Mouse (Mus musculus): ENCODE results near the gene Pdcd2.
"Not testable (repeated sequence)": the region's sequence is repeated elsewhere in the genome, so short reads cannot be mapped to it uniquely, and the experiment has no call there.

Gene Pdcd2

DNA sequence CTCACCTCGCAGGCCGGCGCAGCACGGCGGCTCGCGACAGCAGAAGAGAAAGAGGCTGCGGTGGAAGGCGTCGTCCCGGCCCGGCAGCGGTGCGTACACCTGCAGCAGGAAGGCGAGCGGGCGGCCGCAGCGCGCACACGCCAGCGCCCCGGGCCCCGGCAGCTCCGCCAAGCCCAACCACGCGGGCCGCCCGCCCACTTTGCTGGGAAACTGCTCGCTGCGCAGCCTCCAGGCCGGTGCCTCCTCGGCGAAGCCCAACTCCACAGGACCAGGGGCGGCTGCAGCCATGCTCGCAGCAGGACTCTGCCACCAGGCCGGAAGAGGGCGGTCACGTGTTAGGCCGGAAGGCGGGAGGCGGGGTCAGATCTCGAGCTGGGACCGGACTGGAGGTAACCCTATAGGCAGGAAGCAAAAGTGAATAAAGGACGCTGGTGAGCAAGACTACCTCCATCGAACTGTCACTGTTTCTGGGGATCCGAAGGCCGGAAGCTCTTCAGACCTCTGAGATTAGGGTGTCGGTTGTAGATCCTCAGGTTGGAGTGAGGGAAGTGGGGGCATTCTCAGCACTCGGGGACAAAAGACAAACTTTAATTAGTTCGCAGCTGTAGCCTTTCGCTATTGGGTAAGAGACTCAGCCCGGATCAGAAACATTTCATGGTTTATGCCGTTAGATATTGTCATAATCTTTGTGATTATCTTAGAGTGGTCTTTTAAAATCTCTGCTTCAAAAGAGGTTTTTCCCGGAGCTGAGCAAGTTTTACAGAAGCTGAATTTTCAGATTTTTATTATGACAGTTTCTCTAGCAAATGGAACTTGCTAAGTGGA, at the start of gene Pdcd2:
Gene Pdcd2, minus strand, starts transcription at position 316 of the 825 bp plus-strand sequence.
- peak; percentile 97 for DNase-seq

DNA sequence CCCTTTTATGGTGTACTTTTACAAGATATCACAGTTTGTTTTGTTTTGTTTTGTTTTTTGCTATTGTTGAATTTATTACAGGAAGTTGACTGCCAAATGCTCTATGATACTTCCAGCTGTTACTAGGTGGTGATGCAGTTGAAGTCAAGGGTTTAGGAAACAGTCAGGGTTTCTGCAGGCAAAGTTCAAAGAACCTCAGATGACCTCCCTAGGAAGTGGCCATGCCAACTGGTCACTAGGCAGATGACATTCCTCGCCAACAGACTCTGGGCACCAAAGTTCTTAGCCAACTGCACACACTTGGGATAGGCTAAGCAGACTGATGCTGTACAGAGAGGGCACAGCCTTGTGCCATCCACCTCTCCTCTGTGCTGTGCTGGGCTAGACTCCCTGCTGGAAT, 48.0 kb upstream of the Pdcd2 start:
- no peak for DNase-seq

DNA sequence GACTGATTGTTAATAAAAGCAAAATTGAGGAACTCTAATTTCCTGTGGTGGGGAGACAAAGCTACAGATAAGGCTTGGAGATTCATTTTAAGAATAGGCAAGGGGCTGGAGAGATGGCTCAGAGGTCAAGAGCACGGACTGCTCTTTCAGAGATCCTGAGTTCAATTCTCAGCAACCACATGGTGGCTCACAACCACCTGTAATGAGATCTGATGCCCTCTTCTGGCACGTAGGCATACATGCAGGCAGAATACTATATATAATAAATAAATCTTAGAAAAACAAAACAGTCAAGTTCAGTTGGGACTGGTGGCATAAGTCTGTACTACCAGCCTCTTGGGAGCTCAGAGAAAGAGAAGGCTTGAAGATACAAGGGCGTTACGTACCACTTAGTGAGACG, 39.8 kb upstream of the Pdcd2 start:
- no peak for DNase-seq

DNA sequence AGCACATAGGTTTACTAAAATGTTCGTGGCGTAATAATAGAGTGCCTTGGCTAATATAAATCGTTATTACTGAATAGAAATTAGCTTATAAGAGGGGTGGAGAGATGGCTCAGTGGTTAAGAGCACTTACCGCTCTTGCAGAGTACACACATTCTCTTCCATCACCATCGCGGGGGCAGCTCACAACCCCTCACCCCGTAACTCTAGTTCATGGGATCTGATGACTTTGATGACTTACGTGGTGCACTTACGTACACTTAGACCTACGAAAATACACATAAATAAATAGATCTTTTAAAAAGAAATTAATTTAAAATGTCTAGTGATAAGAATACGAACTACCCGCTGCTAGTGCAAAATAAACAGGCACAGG, 37.8 kb upstream of the Pdcd2 start:
- DNase-seq, result peak; percentile 8

DNA sequence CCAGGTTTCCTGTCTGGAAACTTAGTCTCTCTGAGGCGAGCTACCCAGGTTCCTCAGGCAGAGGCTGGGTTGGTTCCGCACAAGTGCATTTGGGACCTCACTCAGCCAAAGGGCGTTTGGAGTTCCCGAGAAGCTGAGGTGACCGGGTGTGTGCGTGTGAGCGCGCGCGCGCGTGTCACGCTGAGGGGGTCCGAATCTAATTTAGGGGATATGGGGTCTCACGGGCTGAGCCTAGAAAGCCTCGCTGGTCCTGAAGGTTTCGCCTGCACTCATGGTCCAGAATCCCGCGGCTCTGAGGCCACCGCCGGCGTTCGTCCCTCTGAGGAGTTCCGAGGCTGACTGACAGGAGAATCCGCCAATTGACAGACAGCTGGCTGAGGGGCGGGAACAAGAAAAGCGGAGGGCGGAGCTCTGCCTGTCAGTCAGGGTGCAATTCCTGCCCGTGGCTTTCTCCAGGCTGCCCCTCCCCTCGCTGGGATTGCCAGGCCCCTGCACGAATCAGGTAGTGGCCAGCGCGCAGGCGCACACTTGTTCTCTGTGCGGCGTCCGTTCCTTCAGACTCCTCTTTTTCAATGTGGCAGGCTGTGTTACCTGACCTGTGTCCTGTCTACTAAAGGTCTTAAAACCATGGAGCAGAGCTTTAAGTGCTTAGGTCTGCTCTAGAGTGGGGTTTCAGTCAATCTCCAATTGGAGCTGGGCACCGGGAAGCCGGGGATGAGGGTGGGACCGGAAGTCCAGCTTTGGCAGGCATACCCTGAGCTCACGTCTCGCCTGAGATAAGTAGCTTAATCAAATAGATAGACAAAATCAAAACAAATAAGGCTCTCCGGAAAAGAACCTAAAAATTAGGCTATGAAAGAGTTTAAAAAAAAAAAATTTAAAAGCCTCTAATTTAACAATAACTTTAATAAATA, 37.2 kb upstream of the Pdcd2 start, which contains the start of gene Prdm9:
Gene Prdm9, minus strand, starts transcription at position 341 of the 914 bp plus-strand sequence.
- peak; percentile 97 for DNase-seq

DNA sequence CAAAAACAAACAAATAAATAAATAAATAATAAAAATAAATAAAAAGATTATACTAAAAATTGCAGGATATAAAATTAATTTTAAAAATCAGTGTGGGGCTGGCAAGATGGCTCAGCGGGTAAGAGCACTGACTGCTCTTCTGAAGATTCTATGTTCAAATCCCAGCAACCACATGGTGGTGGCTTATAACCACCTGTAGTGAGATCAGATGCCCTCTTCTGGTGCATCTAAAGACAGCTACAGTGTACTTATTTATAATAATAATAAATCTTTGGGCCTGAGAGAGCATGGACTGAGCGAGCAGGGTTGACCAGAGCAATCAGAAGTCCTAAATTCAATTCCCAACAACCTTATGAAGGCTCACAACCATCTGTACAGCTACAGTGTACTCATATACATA, 32.8 kb upstream of the Pdcd2 start:
- no peak for DNase-seq

DNA sequence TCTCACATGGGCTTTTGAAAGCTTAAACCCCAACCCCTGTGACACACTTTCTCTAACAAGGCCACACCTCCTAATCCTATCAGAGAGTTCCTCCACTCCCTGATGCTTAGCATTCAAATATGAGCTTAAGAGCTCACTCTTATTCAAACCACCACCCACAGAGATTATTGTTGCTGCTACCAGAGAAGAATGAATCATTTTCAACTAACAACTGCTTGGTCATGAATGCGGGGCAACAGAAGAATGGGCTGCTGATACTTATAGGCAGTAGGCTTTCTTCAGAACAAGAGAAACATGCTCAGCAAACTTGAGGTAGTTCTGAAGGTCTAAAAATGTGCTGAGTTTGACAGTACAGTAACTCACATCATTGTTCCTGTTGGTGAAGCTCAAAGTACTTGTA, 22.6 kb upstream of the Pdcd2 start:
- DNase-seq, result no peak

DNA sequence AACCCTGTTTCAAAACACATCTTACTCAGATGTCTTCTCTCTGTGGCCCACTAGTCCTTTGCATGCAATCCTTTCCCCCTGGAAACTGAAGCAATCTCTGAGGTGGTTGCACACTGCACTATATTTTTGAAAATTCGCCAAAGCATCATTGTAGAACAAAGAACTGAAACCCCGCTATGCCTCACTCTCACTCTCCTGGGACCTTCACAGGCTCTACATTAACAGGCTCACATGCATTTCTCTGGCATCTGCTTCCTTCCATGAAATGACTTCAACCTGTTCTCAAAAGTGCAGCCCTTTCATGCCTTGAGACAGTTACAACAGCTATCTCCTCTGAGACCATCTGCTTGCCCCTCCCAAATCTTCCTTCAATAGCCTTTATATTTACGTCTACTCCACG, 19.3 kb upstream of the Pdcd2 start:
- DNase-seq, result no peak

DNA sequence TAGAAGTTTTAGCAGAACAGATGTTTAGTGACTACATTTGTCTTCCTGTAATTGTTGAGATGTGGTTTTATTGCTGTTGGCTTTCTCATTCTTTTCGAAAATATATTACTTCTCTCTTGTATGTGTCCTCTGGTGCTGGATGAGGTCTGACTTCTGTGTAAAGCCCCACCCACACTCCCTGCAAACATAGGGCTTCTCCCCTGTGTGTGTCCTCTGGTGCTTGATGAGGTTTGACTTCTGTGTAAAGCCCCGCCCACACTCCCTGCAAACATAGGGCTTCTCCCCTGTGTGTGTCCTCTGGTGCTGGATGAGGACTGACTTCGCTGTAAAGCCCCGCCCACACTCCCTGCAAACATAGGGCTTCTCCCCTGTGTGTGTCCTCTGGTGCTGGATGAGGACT, 16.8 kb upstream of the Pdcd2 start:
- DNase-seq, result not testable (repeated sequence)

DNA sequence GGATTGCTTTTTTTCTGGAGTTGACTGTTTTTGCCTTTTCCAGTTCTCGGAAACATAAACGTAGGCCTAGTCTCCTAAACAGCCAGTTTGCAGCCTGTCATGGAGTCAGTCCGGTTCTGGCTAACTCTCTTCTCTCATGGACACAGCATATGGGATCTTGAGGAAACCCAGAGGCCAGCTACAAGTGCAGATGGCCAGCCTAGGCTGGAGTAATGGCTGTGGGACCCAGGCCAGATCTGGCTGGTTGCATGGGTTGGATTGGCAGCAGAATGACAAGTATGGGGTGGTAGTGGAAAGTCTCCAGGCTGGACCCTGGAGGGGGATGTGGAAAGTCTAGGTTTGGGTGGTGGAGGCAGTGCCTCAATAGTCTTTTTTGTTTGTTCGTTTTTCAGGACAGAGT, 13.2 kb upstream of the Pdcd2 start:
- no peak for DNase-seq

DNA sequence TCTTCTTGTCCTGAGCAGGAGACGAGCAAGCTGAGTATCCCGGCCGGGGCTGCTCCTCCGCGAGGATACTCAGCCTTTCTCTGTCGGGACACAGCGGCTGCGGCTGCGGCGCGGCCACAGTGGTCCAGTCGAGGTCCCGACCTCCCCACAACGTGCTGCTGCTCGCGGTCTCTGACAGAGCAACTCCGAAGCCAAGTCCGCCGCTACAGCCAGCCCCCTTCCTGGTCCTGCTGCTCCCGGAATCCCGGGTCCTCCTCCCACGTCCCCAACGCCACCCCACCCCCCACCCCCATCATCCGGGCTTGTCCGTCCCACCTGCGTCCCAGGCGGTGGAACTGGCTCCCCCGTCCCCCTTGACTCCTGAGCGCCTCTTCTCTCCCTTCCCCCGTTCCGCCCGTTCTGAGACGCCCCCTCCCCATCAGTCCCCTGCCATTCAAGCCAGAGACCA, 9.4 kb upstream of the Pdcd2 start:
- peak; percentile 67 for DNase-seq

DNA sequence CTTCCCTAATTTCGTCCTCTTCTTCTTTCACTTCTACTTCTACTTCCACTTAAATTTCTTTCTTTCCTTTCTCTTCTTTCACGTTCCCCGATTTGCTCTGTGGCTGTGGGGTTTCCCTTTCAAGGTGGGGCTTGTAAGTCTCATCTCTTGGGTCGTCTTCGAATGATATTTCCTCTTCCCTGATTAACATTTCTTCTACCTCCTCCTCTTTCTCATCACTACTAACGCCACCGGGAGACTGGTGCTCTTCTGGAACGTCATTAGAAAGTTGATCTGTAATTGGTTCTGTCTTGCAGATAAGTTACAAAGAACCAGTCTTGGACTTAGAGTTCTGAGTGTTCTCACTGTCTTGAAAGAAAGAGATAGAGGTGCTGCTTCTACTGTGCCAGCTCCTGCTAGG, 8.8 kb upstream of the Pdcd2 start:
- no peak for DNase-seq

DNA sequence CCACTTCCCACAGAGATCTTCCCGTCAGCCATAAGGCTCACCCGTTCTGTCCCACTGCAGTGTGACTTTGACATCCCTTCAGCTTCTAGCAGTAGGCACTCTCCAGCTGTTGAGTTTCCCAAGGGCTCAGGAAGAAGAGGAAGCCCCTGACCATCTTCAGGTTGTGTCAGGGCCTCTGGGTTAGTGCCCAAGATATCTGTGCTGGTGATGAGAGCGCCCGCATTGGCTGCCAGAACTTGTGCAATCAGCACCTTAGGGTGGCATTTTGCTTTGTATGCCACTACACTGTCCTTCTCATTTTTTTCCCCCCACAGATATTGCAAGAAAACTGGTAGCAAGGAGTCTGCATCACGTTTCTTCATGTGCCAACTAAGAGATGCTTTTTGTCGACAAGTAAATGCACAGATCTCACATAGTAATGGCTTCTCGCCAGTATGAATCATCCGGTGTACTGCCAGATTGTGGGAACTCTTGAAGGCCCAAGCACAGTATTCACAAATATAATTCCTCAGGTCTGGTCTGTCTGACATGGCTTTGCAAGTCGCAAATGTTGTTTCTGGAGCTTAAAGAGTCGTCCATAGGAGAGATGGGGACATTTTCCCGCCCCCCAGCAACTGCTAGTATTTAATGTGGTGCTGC, 8.2 kb upstream of the Pdcd2 start:
- no peak for DNase-seq

DNA sequence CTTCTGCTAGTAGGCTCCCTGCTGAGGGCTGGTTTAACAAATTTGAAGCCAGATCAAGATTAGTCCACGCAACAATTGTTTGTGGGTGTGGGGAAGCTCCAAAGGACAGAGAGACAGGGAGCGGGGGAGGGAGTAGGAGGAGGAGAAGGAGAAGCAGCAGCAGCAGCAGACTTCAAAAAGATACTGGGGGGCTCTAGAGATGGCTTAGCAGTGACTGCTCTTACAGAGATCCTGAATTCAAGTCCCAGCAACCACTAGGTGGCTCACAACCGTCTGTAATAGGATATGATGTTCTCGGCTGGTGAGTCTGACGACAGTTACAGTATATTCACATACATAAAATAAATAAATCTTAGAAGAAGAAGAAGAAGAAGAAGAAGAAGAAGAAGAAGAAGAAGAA, 3.0 kb upstream of the Pdcd2 start:
- peak; percentile 73 for DNase-seq

DNA sequence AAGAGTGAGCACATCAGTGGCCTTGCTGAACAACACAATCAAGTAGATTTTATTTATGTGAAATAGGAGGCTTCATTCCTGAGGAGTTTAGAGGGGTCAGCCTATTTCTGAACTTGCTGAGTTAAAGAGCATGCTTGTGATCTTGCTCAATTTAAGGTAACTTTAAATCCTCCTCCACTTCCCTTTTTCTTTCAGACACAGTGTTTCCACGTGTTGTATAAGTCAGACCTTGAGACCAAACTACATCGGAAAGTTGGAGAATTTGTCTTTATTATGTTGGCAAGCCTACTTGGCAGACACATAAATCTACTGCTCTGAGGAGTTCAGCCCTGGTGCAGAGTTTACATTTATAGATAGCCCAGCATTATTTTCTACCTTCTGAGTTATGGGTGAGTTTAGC, 1.8 kb upstream of the Pdcd2 start:
- DNase-seq, result no peak

DNA sequence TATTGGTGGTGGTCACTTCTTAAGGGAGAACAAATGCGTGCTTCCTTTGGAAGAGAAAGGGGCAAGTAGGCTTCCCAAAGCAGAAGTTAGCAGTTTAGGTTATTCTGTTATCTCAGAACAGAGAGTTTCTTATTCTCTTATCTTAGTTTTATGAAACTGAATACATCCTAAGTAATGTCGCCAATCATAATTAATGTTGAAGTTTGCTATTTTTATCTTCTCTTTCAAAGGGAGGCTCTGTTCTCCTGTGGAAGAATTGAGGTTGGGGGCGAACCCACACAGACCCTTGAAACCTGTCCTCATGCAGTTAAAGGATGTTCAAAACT, 673 bp upstream of the Pdcd2 start:
- no peak for DNase-seq

DNA sequence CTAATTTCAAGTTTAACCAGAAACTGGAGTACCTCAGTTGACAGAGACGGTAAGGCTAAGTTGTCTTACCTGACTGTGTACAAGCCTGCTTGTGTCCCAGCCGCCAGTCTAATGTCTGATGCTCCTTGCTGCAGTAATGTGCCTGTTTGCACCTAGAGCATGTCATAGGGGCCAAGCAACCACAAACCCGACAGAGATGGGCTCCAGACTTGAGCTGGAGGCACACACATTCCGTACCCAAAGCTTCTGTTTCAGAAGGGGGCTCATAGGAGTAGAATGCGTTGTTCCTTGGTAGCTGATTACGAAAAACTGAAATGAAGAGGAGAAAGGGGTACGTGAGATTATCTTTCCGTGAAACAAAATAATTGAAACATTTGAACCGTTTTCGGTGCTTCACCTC, 797 bp downstream of the Pdcd2 start:
- no peak for DNase-seq

DNA sequence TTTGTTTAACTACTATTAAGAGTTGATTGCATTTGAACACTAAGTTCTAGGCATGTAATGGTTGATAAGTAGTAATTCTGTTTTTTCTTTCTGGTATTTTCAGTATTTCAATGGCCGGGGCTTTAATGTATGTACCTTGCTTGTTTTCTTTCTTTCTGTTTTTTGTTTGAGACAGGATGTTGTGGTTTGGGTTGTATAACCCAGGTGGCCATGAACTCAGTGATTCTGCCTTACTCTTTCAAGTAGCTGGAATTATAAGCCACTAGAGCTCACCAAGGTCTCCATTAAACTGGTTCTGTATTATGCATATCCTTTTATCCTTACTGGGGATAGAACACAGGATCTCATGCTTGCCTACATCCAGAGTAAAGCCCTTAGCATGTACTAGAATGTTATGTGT, 8.3 kb downstream of the Pdcd2 start:
- no peak for DNase-seq

DNA sequence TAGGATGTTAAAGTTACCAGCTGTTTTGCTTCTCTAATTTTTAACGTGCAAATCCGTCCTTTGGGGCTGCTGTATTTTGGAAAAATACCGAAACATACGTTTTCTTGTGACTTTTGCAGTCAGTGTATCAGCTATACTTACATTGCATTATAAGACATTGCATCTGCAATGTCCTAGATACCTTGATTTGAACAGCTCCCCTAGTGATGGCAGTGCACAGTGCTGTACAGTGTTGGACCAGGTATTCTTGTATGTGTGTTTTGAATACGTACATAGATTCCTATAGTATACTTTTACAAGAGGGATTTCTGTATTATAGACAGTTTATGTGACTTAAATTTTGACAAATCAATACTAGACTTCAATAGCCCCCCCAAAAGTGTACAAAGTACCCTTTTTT, 8.9 kb downstream of the Pdcd2 start:
- DNase-seq, result no peak

DNA sequence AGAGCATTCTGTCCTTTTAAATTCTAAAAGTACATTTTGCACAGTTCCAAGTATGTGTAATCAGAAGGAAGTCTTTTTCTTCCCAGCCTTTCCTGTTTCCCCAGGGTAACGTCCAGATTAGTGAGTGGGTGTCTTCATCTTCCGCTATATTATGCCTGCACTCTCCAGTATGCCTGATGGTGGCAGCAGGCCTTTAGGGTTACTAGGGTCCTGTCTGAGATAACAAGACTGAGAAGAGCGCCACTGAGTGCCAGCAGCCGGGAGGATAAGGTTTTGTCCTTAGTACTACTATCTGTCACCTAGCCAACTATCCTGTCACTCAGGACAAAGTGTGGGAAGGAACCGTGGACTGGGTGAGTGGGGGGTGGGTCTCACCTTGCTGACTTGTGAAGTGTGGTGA, 9.3 kb downstream of the Pdcd2 start:
- DNase-seq, result no peak

DNA sequence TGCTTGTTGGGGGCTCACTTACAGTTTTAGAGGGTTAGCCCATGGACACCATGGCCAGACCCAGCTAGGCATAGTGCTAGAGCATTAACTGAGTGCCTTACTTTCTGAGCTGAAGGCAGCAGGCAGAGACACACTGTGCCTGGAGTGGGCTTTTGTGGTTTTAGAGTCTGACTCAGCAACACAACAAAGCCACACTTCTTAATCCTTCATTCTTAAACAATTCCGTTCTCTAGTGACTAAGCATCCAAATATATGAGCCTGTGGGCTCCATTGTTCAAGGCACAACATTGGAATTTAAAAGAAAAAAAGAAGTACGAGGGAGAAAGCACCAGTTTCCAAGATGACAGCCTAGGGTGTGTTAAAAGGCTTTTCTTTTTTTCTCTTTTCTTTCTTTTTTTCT, 16.4 kb downstream of the Pdcd2 start:
- no peak for DNase-seq

DNA sequence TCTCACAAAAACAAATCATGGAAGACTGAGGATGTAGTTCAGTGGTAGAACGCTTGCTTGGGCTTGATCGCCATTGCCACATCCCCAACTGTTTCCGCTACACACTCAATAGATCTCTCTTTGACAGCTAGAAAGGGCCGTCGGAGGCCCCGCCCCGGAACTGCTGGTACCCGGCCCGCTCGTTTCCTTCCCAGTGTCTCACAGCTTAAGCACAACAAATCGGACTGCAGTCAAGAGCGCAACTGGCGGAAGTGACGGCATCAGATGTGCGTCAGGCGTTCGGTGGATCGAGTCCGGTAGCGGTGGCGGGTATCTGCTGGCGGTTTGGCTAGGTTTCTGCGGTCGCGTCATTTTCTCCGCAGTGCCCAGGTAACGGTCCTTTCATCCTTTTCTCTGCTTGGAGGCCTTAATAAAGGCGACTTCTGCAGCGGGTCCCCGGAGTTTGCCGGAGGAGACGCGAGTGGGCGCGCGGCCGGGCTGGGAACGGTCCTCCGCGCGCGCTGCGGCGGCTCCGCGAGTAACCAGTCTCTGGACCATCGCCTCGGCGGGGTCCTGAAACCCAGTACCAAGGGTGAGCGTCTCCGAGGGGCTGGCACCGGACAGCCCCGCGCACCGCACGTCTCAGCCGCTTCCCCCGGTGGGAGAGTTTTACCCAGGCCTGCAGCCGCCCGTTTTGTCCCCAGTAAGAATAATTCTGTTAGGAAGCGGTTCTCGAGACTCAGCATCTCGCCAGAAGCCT, 27.3 kb downstream of the Pdcd2 start, which contains the start of the genes Psmb1 and Tbp:
Gene Psmb1, minus strand, starts transcription at position 96 of the 739 bp plus-strand sequence.
Gene Tbp, plus strand, starts transcription at position 233 of the 739 bp plus-strand sequence.
- peak; percentile 98 for DNase-seq

DNA sequence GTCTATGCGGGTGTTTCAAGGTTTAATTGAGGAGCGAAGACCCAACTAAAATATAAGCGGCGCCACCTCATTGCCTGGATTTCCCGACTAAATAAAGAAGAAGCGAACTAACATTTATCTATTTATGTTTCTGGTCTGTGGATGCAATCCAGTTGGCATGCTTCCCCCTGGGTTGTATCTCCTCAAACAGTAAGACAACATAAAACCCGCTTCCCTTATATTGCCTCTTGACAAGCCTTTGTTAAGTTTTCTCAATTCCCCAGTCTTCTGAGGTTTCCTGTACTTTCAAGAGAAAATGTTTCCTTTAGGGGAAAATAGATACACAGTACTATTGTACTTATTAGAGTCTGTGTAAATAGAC, 28.4 kb downstream of the Pdcd2 start:
- DNase-seq, result no peak
